ENCODE assay signal across 14 mouse cellular contexts in genomic region chr4:12628702-12629374, GRCm38 (mm10).
DNase-seq lines count a peak whose midpoint lies in the region; ATAC-seq and TF ChIP-seq lines count a peak whose summit lies in the region.
"Had no signal": no experiment of that assay in that cellular context is flagged by ENCODE, and none has a peak within 500 bp of the region (broad histone marks: within the 10 kb centered on the region; RNA-seq: fewer than 3 reads in every experiment).

No protein-coding gene starts in this region.

- H3K9ac ChIP-seq in forebrain, embryonic 11.5 days (ENCODE audit: low read length): no peak overlapping the region
- no peak overlapping the region for H3K9ac ChIP-seq in forebrain, postnatal 0 days
- no peak overlapping the region for H3K9ac ChIP-seq in embryonic facial prominence, embryonic 11.5 days (replicated peaks; ENCODE audit: low read length)
- no peak overlapping the region for H3K9ac ChIP-seq in neural tube, embryonic 12.5 days
- H3K9ac ChIP-seq: heart, embryonic 13.5 days; kidney, embryonic 15.5 days; lung, embryonic 15.5 days had no signal

- H3K4me2 ChIP-seq in forebrain, embryonic 11.5 days (ENCODE audit: low read depth, low read length, severe bottlenecking): no peak overlapping the region
- no peak overlapping the region for H3K4me2 ChIP-seq in forebrain, postnatal 0 days (ENCODE audit: low read depth)
- no peak overlapping the region for H3K4me2 ChIP-seq in embryonic facial prominence, embryonic 11.5 days (ENCODE audit: low read depth, low read length)
- H3K4me2 ChIP-seq in neural tube, embryonic 12.5 days (replicated peaks): no peak overlapping the region
- H3K4me2 ChIP-seq: heart, embryonic 13.5 days; kidney, embryonic 15.5 days; lung, embryonic 15.5 days had no signal

- WGBS in forebrain, embryonic 11.5 days: 20% methylated on average over 5 of the region's 5 CpGs
- 22% methylated on average over 5 of the region's 5 CpGs for WGBS in forebrain, postnatal 0 days
- WGBS in embryonic facial prominence, embryonic 11.5 days: 24% methylated on average over 5 of the region's 5 CpGs
- 8% methylated on average over 5 of the region's 5 CpGs for WGBS in neural tube, embryonic 12.5 days

- no peak overlapping the region for H3K4me3 ChIP-seq in forebrain, embryonic 11.5 days (ENCODE audit: low read depth, low read length)
- no peak overlapping the region for H3K4me3 ChIP-seq in forebrain, postnatal 0 days (ENCODE audit: low read depth, low read length)
- no peak overlapping the region for H3K4me3 ChIP-seq in embryonic facial prominence, embryonic 11.5 days (ENCODE audit: low read depth, low read length)
- H3K4me3 ChIP-seq in neural tube, embryonic 12.5 days: no peak overlapping the region
- H3K4me3 ChIP-seq: heart, embryonic 13.5 days; kidney, embryonic 15.5 days; lung, embryonic 15.5 days had no signal

- DNase-seq in forebrain, embryonic 11.5 days (ENCODE audit: low spot score): no peak
- DNase-seq in forebrain, postnatal 0 days: no peak
- no peak for DNase-seq in embryonic facial prominence, embryonic 11.5 days (ENCODE audit: low spot score)
- DNase-seq in hindlimb bud, embryonic 11.5 days (ENCODE audit: extremely low spot score, low read depth, low spot score): peak; percentile 28
- no peak for DNase-seq in adrenal gland, postnatal 4 days (ENCODE audit: low spot score in 2 of 2)
- DNase-seq in spleen, postnatal 4 days (ENCODE audit: low spot score in 2 of 2): no peak
- no peak for DNase-seq in urinary bladder, postnatal 36 days (ENCODE audit: low spot score in 2 of 2)
- DNase-seq: cerebellum, adult 11 months; gastrocnemius, postnatal 25 days; right cerebral cortex, postnatal 25 days had no signal

- TF ChIP-seq CTCF in forebrain, postnatal 0 days (IDR thresholded peaks at IDR 0.05; ENCODE audit: low read depth): no peak

- H3K9me3 ChIP-seq in forebrain, embryonic 11.5 days (ENCODE audit: control insufficient read depth, low read length): no peaks in the 10 kb centered on the region
- no peaks in the 10 kb centered on the region for H3K9me3 ChIP-seq in forebrain, postnatal 0 days (ENCODE audit: low read length)
- H3K9me3 ChIP-seq in embryonic facial prominence, embryonic 11.5 days (replicated peaks; ENCODE audit: control insufficient read depth, low read length): no peaks in the 10 kb centered on the region
- H3K9me3 ChIP-seq in neural tube, embryonic 12.5 days: no peaks in the 10 kb centered on the region
- H3K9me3 ChIP-seq: heart, embryonic 13.5 days; kidney, embryonic 15.5 days; lung, embryonic 15.5 days had no signal

- no peaks in the 10 kb centered on the region; the same call in 1 of the 2 replicates for H3K4me1 ChIP-seq in forebrain, embryonic 11.5 days (replicated peaks; ENCODE audit: control insufficient read depth, insufficient read depth, low read length)
- H3K4me1 ChIP-seq in forebrain, postnatal 0 days (ENCODE audit: insufficient read depth): no peaks in the 10 kb centered on the region
- H3K4me1 ChIP-seq in embryonic facial prominence, embryonic 11.5 days (ENCODE audit: control insufficient read depth, insufficient read depth, low read length): no peaks in the 10 kb centered on the region
- H3K4me1 ChIP-seq in neural tube, embryonic 12.5 days: peaks cover 7% of the 10 kb centered on the region
- H3K4me1 ChIP-seq: kidney, embryonic 15.5 days; lung, embryonic 15.5 days had no signal

- no peaks in the 10 kb centered on the region for H3K36me3 ChIP-seq in forebrain, embryonic 11.5 days (ENCODE audit: control insufficient read depth, insufficient read depth, low read length)
- no peaks in the 10 kb centered on the region for H3K36me3 ChIP-seq in forebrain, postnatal 0 days (ENCODE audit: insufficient read depth)
- H3K36me3 ChIP-seq in embryonic facial prominence, embryonic 11.5 days (replicated peaks; ENCODE audit: control insufficient read depth, insufficient read depth, low read depth, low read length): no peaks in the 10 kb centered on the region
- no peaks in the 10 kb centered on the region for H3K36me3 ChIP-seq in neural tube, embryonic 12.5 days
- H3K36me3 ChIP-seq: heart, embryonic 13.5 days; kidney, embryonic 15.5 days; lung, embryonic 15.5 days had no signal

- peaks cover 10% of the 10 kb centered on the region; the same call in 1 of the 2 replicates for H3K27me3 ChIP-seq in forebrain, embryonic 11.5 days (ENCODE audit: control insufficient read depth, insufficient read depth, low read length)
- no peaks in the 10 kb centered on the region; the same call in 1 of the 2 replicates for H3K27me3 ChIP-seq in forebrain, postnatal 0 days (ENCODE audit: insufficient read depth, low read length)
- H3K27me3 ChIP-seq in embryonic facial prominence, embryonic 11.5 days (ENCODE audit: control insufficient read depth, insufficient read depth, low read length): no peaks in the 10 kb centered on the region
- peaks cover 6% of the 10 kb centered on the region for H3K27me3 ChIP-seq in neural tube, embryonic 12.5 days (replicated peaks)
- H3K27me3 ChIP-seq: heart, embryonic 13.5 days; kidney, embryonic 15.5 days; lung, embryonic 15.5 days had no signal

- ATAC-seq in forebrain, embryonic 11.5 days (replicated peaks; ENCODE audit: low FRiP score): peak; percentile 80
- no peak for ATAC-seq in forebrain, postnatal 0 days
- ATAC-seq in embryonic facial prominence, embryonic 11.5 days (replicated peaks; ENCODE audit: insufficient number of reproducible peaks, low FRiP score, low TSS enrichment, low read depth): peak; percentile 76
- ATAC-seq in neural tube, embryonic 12.5 days (ENCODE audit: low FRiP score, low read depth): peak; percentile 85

- no peak overlapping the region for H3K27ac ChIP-seq in forebrain, embryonic 11.5 days (ENCODE audit: low read depth, low read length)
- no peak overlapping the region for H3K27ac ChIP-seq in forebrain, postnatal 0 days (ENCODE audit: low read depth, low read length)
- no peak overlapping the region for H3K27ac ChIP-seq in embryonic facial prominence, embryonic 11.5 days (replicated peaks; ENCODE audit: low read depth, low read length)
- H3K27ac ChIP-seq in neural tube, embryonic 12.5 days: no peak overlapping the region
- H3K27ac ChIP-seq: heart, embryonic 13.5 days; kidney, embryonic 15.5 days; lung, embryonic 15.5 days had no signal
